Mouse (Mus musculus) neural tube, embryonic 12.5 days (tissue): ENCODE data around the gene Zfp68. TPM values are rescaled to one million over a fixed set of nuclear protein-coding genes. Genes with fewer than 3 reads are reported as not detected.

Experiments used
- ATAC-seq: fragments of 200-750 bp; cut with Nextera tagmentation; 2 replicates; pipeline ENCODE4 v1.8.0; 2017; ENCODE audit warnings: low read depth, mild to moderate bottlenecking, moderate TSS enrichment, moderate library complexity; ENCODE audit not compliant: low FRiP score
- H3K27ac ChIP-seq: fragments of 300-500 bp; sonication (generic); 2 replicates; pipeline ENCODE4 v1.5.1; 2016
- H3K27me3 ChIP-seq: fragments of 300-500 bp; sonication (generic); replicated peaks from 2 replicates; pipeline ENCODE4 v1.6.1; 2016; ENCODE audit warnings: mild to moderate bottlenecking
- H3K36me3 ChIP-seq: fragments of 300-500 bp; sonication (generic); 2 replicates; pipeline ENCODE4 v1.6.1; 2016; ENCODE audit warnings: mild to moderate bottlenecking
- H3K4me1 ChIP-seq: fragments of 300-500 bp; sonication (generic); 2 replicates; pipeline ENCODE4 v1.6.1; 2016
- H3K4me2 ChIP-seq: fragments of 300-500 bp; sonication (generic); replicated peaks from 2 replicates; pipeline ENCODE4 v1.6.1; 2016; ENCODE audit warnings: mild to moderate bottlenecking
- H3K4me3 ChIP-seq: fragments of 300-500 bp; sonication (generic); 2 replicates; pipeline ENCODE4 v1.5.1; 2016
- H3K9ac ChIP-seq: fragments of 300-500 bp; sonication (generic); 2 replicates; pipeline ENCODE4 v1.6.1; 2016; ENCODE audit warnings: mild to moderate bottlenecking
- H3K9me3 ChIP-seq: fragments of 300-500 bp; sonication (generic); 2 replicates; pipeline ENCODE4 v1.6.1; 2016; ENCODE audit warnings: mild to moderate bottlenecking
- WGBS: fragments of 180-500 bp; shearing (Covaris S2); methylation state at CpG from one replicate; pipeline ENCODE4 v1.1.7; 2016; 5-methylcytosine and 5-hydroxymethylcytosine counted together
- polyA plus RNA-seq: library from polyadenylated mRNA; unstranded; fragments of >200 nt; fragmentation: Nextera tagmentation; extraction: Ambion mirVana; gene quantifications from 2 replicates; pipeline ENCODE4 v1.2.1, GENCODE M21; 2016

Gene Zfp68
- 79.5 and 80.5 TPM in 2 replicates for polyA plus RNA-seq

DNA sequence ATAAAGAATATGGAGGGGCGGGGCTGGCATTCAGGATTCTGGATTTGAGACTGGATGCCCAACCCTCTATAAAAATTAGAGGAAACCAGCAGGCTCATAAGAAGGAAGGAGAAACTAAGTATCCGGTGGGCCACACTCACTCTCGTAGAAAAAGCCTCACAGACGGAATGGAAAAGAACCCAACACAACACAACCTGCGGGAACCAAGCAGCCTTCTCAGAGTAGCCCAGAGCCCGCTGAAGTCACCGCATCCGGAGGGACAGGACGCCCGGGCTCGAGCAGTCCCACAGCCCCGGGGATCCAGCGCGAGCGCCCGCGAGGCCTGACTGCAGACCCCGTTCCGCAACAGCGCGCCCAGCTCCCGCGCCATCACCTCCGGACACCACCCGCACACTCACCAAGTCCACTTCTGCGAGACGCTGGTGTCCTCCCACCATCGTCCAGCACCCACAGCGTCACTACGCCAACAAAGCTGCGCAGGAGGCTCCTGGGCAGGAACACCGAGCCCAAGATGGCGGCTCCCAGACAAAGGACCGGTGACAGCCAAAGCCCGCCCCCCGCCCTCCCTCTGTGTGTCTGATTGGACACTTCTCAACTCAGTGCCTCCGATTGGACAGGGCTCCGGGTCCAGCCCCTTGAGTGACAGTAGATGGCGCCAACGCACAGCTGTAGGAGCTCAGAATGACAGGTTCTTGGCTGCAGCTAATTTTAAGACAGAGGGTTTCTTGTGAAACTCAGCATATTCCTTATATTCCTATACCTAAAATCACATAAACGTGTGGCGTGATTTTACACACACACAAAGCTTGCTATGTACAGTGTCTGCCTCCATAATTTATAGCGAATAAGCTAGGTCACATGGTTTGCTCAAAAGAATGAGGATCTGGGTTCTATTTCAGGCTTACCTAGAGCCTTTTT is at the start of gene Zfp68:
TSS of gene Zfp68 (minus strand) at position 551 of the 918 bp plus-strand sequence.
- Histone ChIP-seq H3K27ac (peak within 1 kb of the TSS; percentile 93), H3K9me3 (peaks cover 29% of the 10 kb centered on the region), H3K9ac (peak within 1 kb of the TSS; percentile 95), H3K36me3 (peaks cover 38% of the 10 kb centered on the region), H3K4me1 (peaks cover 10% of the 10 kb centered on the region), H3K4me2 (peak within 1 kb of the TSS; percentile 50), H3K27me3 (no peaks in the 10 kb centered on the region), H3K4me3 (peak within 1 kb of the TSS; percentile 84)
- under 1% methylated on average over 43 of the region's 43 CpGs for WGBS
- peak; percentile 95 for ATAC-seq

DNA sequence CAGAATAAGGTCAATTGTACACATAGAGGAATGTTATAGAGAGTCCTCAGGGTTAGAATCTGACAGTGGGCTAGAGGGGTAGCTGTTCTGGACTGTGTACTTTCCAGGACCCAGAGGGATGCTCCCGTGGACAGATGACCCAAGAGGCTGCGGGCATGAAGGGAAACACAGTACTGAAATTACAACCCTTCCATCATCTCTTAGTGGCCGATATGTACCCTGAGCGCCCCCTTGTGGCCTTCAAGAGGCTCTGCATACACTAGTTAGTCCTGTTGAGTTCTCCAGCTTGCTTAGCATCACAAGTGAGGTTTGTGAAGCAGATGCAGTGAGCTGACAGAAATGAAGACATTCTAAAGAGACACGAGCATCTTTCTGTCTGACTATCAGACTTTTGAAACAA is 39.4 kb upstream of the Zfp68 start:
- no peak overlapping the region for H3K9ac ChIP-seq

DNA sequence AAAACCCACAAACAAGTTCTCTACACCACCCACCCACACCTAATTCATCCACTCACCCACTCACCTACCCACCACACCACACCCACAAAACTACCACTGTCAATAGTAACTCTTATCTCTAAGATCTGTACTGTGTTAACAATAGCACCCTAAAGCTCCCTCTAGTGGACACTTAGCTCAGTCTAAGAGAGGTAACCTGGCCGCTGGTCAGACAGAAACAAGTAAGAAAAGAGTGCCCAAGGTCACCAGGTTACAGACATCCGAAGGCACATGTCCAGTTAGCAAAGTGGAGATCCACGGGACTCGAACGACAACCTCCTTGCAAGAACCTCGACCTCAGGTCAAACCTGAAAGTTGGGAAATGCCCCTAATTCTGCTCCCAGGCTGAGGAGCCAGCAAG is 38.3 kb upstream of the Zfp68 start:
- H3K27me3 ChIP-seq = no peaks in the 10 kb centered on the region
- no peaks in the 10 kb centered on the region for H3K4me1 ChIP-seq
- H3K9me3 ChIP-seq = no peaks in the 10 kb centered on the region
- no peak overlapping the region for H3K27ac ChIP-seq
- H3K9ac ChIP-seq = no peak overlapping the region
- 35% methylated on average over 6 of the region's 6 CpGs for WGBS
- H3K4me2 ChIP-seq = no peak overlapping the region
- H3K36me3 ChIP-seq = no peaks in the 10 kb centered on the region
- ATAC-seq = no peak
- no peak overlapping the region for H3K4me3 ChIP-seq

More for the DNA sequence above, 39.4 kb upstream of the Zfp68 start:
- Histone ChIP-seq H3K4me3 (no peak overlapping the region), H3K9me3 (no peaks in the 10 kb centered on the region), H3K4me1 (no peaks in the 10 kb centered on the region), H3K4me2 (no peak overlapping the region), H3K27me3 (no peaks in the 10 kb centered on the region), H3K27ac (no peak overlapping the region), H3K36me3 (no peaks in the 10 kb centered on the region)
- no peak for ATAC-seq
- WGBS = 10% methylated on average over 5 of the region's 5 CpGs

DNA sequence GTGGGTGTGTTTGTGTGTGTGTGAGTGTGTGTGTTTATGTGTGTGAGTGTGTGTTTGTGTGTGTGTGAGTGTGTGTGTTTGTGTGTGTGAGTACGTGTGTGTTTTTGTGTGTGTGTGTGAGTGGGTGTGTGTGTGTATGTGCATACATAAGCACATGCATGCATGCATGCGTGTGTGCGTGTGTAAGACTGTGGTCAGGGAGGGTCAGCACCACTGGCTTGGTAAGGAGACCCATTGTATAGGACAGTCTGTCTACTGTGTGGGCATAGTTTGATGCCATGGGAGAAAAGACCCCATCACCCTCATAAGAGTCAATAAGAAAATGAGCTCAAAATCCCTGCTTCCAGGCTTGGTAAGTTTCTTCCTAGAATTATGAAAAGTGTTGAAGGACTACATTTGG is 37.8 kb upstream of the Zfp68 start:
- H3K9ac ChIP-seq = no peak overlapping the region
- H3K27me3 ChIP-seq = no peaks in the 10 kb centered on the region
- no peaks in the 10 kb centered on the region for H3K36me3 ChIP-seq
- H3K4me3 ChIP-seq = no peak overlapping the region
- H3K4me2 ChIP-seq = no peak overlapping the region
- H3K27ac ChIP-seq = no peak overlapping the region
- 95% methylated on average over 3 of the region's 3 CpGs for WGBS
- no peak for ATAC-seq
- no peaks in the 10 kb centered on the region for H3K9me3 ChIP-seq
- no peaks in the 10 kb centered on the region for H3K4me1 ChIP-seq

DNA sequence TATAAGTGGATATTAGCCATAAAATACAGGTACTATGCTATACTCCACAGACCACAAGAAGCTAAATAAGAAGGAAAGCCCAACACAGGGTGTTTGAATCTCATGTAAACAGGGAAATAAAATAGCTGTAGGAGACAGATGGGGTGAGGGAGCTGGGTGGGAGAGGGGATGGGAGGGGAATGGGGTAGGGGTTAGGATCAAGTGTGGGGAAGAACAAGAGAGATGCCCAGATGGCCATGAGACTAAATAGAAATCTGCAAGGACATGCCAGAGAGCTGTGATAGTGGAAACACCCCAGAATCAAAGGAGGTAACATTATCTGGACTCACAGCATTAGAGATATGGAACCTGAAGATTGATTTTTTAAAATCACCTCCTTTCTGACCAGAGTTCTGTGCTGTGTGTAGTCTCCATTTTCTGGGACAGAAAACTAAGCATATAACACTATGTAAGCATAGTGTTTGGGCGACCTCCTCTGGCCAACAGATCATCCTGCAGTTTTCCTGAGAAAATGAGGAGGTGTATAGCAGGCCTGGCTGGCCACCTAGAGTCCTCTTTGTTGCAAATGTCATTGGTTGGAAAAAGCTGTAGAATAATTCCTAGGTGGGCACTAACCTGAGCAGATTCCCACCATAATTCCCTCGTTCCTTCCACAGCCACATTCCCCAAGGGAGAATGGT is 37.1 kb upstream of the Zfp68 start:
- 19% methylated on average over 2 of the region's 2 CpGs for WGBS
- H3K4me3 ChIP-seq = no peak overlapping the region
- H3K36me3 ChIP-seq = peaks cover 7% of the 10 kb centered on the region; the same call in 1 of the 2 replicates
- H3K4me2 ChIP-seq = no peak overlapping the region
- H3K9ac ChIP-seq = no peak overlapping the region
- H3K9me3 ChIP-seq = no peaks in the 10 kb centered on the region
- no peaks in the 10 kb centered on the region for H3K4me1 ChIP-seq
- no peak for ATAC-seq
- no peaks in the 10 kb centered on the region for H3K27me3 ChIP-seq
- no peak overlapping the region for H3K27ac ChIP-seq

DNA sequence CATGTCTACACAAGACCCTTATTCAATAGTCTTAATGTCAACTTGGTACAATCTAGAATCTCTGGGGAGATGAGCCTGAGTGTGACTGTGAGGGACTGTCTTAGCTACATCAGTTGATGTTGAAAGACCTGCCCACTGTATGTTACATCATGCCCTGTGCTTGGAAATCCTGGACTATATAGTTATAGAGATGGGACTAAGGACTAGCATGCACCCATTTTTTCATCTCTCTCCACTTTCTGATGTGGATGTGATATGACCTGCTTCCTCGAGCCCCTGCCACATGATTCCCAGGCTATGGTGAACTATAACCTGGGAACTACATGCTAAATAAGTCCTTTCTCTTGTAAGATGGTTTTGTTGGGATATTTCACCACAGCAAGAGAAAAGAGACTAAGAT is 33.4 kb upstream of the Zfp68 start:
- Histone ChIP-seq H3K4me3 (no peak overlapping the region), H3K4me2 (no peak overlapping the region), H3K9me3 (no peaks in the 10 kb centered on the region), H3K4me1 (no peaks in the 10 kb centered on the region), H3K27me3 (no peaks in the 10 kb centered on the region), H3K27ac (no peak overlapping the region), H3K9ac (no peak overlapping the region), H3K36me3 (peaks cover 27% of the 10 kb centered on the region)
- WGBS = 93% methylated on average over 1 of the region's 1 CpGs
- no peak for ATAC-seq

DNA sequence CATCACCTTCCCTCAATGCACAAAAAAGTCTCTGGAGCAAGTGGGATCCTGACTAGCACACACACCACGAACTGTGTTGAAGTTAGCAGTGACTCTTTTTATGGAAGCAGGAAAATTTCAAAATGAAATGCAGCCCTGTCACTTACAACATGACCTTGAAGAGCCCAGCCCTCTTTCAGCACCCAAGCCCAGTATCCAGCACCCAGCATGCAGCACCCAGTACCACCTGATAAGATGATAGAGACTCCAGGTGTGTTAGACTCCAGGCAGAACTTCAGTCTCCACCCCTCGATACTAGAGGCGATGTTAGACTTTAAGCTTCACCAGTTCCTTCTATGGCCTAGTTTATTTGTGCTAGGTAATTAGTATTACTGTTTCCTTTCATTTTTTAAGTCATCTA is 22.2 kb upstream of the Zfp68 start:
- ATAC-seq = no peak
- H3K4me3 ChIP-seq = no peak overlapping the region
- H3K9ac ChIP-seq = no peak overlapping the region
- 93% methylated on average over 3 of the region's 3 CpGs for WGBS
- no peak overlapping the region for H3K4me2 ChIP-seq
- no peaks in the 10 kb centered on the region for H3K27me3 ChIP-seq
- H3K4me1 ChIP-seq = no peaks in the 10 kb centered on the region
- H3K36me3 ChIP-seq = peaks cover 54% of the 10 kb centered on the region
- H3K9me3 ChIP-seq = no peaks in the 10 kb centered on the region
- H3K27ac ChIP-seq = no peak overlapping the region

DNA sequence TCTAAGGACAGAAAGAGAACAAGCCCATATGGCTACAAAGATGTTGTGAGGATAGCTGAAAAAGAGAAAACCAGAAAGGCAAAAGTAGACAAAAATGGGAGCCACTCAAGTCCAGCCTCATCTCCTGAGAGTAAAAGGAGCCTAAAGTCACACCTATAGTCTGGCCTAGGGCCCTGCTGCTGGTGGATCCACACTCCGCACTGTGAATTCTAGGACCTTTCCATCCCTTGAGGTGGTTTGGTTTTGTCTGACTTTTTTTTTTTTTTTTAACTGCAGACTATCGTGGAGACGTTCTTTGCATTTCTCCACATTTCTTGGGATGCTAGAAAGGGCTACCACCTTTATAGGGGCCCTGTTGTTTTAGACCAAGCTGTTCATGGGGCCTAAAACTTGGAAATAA is 21.5 kb upstream of the Zfp68 start:
- Histone ChIP-seq H3K4me2 (no peak overlapping the region), H3K36me3 (peaks cover 50% of the 10 kb centered on the region), H3K4me3 (no peak overlapping the region), H3K9me3 (no peaks in the 10 kb centered on the region), H3K27ac (no peak overlapping the region), H3K4me1 (no peaks in the 10 kb centered on the region), H3K27me3 (no peaks in the 10 kb centered on the region), H3K9ac (no peak overlapping the region)
- no peak for ATAC-seq
- WGBS = 92% methylated on average over 3 of the region's 3 CpGs

DNA sequence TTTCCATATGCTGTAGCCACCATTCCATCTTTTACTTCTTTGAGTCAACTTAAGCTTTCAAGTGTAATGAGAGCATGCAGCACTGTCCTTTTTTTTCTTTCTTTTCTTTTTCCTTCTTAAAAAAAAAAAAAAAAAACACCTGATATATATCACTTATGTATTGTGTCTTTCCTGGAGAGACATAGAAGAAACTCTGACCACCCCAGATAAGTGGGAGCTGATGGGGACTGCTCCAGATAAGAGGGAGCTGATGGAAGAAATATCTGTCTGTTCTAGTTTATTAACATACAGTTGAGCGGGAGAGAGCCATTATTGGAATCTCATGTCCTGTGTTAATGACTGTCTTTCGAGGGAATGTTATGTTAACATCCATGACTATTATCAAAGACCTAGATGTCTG is 16.9 kb upstream of the Zfp68 start:
- no peaks in the 10 kb centered on the region for H3K9me3 ChIP-seq
- no peaks in the 10 kb centered on the region for H3K4me1 ChIP-seq
- no peak overlapping the region for H3K4me2 ChIP-seq
- ATAC-seq = no peak
- no peaks in the 10 kb centered on the region for H3K27me3 ChIP-seq
- no peak overlapping the region for H3K9ac ChIP-seq
- peaks cover 38% of the 10 kb centered on the region for H3K36me3 ChIP-seq
- no peak overlapping the region for H3K4me3 ChIP-seq
- 99% methylated on average over 2 of the region's 2 CpGs for WGBS
- H3K27ac ChIP-seq = no peak overlapping the region

DNA sequence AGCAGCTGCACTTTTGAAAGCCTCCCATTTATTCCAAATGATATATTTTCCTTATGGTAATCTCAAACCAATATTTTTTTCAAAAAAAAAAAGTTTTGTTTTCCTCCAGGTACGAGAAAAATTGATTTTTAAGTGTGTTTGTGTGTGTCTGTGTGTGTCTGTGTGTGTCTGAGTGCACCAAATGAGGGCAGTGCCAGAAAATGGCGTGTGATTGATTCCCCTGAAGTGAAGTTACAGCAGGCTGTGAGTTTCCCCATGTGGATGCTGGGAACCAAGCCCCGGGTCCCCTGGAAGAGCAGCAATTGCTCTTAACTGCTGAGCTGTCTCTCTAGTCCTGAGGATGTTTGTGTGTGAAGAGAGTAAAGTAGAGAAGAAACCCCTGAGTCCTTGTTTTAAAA is 3.9 kb upstream of the Zfp68 start:
- Histone ChIP-seq H3K9ac (peak overlapping the region; percentile 82), H3K4me1 (peaks cover 16% of the 10 kb centered on the region), H3K27ac (no peak overlapping the region), H3K9me3 (no peaks in the 10 kb centered on the region), H3K4me2 (peak overlapping the region; percentile 73), H3K4me3 (peak overlapping the region; percentile 68), H3K36me3 (no peaks in the 10 kb centered on the region), H3K27me3 (no peaks in the 10 kb centered on the region)
- WGBS = 15% methylated on average over 3 of the region's 3 CpGs
- no peak for ATAC-seq

DNA sequence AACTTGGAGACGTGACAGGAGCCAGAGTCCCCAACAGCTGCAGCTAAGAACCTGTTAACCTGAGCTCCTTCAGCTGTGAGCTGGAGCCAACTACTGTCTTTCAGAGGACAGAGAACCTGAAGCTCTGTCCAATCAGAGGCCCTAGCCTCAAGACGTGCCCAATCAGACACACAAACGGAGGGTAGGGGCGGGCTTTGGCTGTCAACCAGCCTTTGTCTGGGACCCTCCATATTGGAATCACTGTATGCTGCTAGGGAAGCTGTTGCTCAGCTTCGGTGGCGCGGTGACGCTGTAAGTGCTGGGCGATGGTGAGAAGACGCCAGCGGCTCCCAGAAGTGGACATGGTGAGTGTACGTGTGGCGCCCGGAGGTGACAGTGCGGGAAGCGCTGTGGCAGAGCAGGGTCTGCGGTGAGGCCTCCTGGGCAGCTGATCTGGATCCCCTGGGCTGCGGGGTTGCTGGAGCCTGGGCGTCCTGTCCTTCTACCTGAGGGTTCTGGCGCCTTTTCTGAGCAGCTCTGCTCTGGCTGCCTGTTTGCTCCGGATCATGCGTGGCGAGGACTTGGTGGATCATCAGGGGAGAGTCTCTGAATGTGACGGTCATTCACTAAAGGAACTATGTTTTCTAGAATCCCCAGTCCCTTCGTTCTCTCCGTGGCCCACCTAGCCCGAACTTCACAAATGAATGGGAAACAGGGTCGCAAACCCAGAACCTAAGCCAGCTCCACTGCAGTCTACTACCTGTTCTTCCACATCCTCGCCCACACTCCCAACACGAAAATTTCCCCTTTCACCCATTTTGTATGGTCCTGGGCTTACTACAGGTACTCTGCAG is 3.3 kb upstream of the Zfp68 start, which contains the start of gene A430033K04Rik:
TSS of gene A430033K04Rik (plus strand) at position 215 of the 833 bp plus-strand sequence.
- peak within 1 kb of the TSS; percentile 82 for H3K9ac ChIP-seq
- H3K36me3 ChIP-seq = peaks cover 4% of the 10 kb centered on the region
- H3K27ac ChIP-seq = peak within 1 kb of the TSS; percentile 63; the same call in 1 of the 2 replicates
- peak within 1 kb of the TSS; percentile 73 for H3K4me2 ChIP-seq
- 2% methylated on average over 30 of the region's 30 CpGs for WGBS
- ATAC-seq = peak; percentile 95
- peaks cover under 1% of the 10 kb centered on the region; the same call in 1 of the 2 replicates for H3K9me3 ChIP-seq
- H3K27me3 ChIP-seq = no peaks in the 10 kb centered on the region
- H3K4me3 ChIP-seq = peak within 1 kb of the TSS; percentile 68
- H3K4me1 ChIP-seq = peaks cover 16% of the 10 kb centered on the region

DNA sequence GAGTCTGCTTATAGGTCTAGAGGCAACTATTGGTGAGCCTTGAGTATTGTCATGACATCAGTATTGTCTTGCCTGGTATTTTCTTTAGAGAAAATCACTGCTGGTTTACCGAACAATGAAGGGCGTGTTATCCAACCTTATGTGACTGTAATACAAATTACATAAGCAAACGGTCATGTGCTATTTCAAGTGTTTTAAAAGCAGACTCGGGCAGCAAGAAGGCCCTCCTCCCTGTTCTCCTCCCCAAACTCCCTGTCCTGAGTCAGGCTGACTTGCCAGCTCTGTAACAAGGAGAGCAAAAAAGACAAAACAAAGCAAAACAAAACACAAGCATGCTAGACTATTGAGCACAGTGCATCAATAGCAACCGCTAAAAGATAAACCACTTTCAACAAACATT is 1.3 kb upstream of the Zfp68 start:
- Histone ChIP-seq H3K4me1 (peaks cover 16% of the 10 kb centered on the region), H3K9ac (no peak overlapping the region), H3K27me3 (no peaks in the 10 kb centered on the region), H3K4me3 (no peak overlapping the region), H3K4me2 (no peak overlapping the region), H3K27ac (no peak overlapping the region), H3K36me3 (peaks cover 25% of the 10 kb centered on the region), H3K9me3 (peaks cover 17% of the 10 kb centered on the region)
- ATAC-seq = no peak
- 79% methylated on average over 5 of the region's 5 CpGs for WGBS
